Mouse (Mus musculus): ENCODE results near the gene D6Ertd527e.

- TF ChIP-seq CTCF (IDR thresholded peaks at IDR 0.05; ENCODE audit: extremely low read depth, insufficient read length, insufficient replicate concordance, low read depth, low read length) = no peak
- no peak for TF ChIP-seq POLR2A (IDR thresholded peaks at IDR 0.05; ENCODE audit: low read depth, low read length)
Measured at GRCm38 (mm10) chr6:87121961-87122360, 17.4 kb downstream of the D6Ertd527e start.
